Mouse (Mus musculus) neural tube, embryonic 12.5 days (tissue): ENCODE results near the gene 4930556J24Rik. TPM values are rescaled to one million over a fixed set of nuclear protein-coding genes. Genes with fewer than 3 reads are reported as not detected.
"Not testable (repeated sequence)": the region's sequence is repeated elsewhere in the genome, so short reads cannot be mapped to it uniquely, and the experiment has no call there.

Experiments
- ATAC-seq: fragments of 200-750 bp; cut with Nextera tagmentation; 2 replicates; pipeline ENCODE4 v1.8.0; 2017; ENCODE audit warnings: low read depth, mild to moderate bottlenecking, moderate TSS enrichment, moderate library complexity; ENCODE audit not compliant: low FRiP score
- H3K27ac ChIP-seq: fragments of 300-500 bp; sonication (generic); 2 replicates; pipeline ENCODE4 v1.5.1; 2016
- H3K27me3 ChIP-seq: fragments of 300-500 bp; sonication (generic); replicated peaks from 2 replicates; pipeline ENCODE4 v1.6.1; 2016; ENCODE audit warnings: mild to moderate bottlenecking
- H3K36me3 ChIP-seq: fragments of 300-500 bp; sonication (generic); 2 replicates; pipeline ENCODE4 v1.6.1; 2016; ENCODE audit warnings: mild to moderate bottlenecking
- H3K4me1 ChIP-seq: fragments of 300-500 bp; sonication (generic); 2 replicates; pipeline ENCODE4 v1.6.1; 2016
- H3K4me2 ChIP-seq: fragments of 300-500 bp; sonication (generic); replicated peaks from 2 replicates; pipeline ENCODE4 v1.6.1; 2016; ENCODE audit warnings: mild to moderate bottlenecking
- H3K4me3 ChIP-seq: fragments of 300-500 bp; sonication (generic); 2 replicates; pipeline ENCODE4 v1.5.1; 2016
- H3K9ac ChIP-seq: fragments of 300-500 bp; sonication (generic); 2 replicates; pipeline ENCODE4 v1.6.1; 2016; ENCODE audit warnings: mild to moderate bottlenecking
- H3K9me3 ChIP-seq: fragments of 300-500 bp; sonication (generic); 2 replicates; pipeline ENCODE4 v1.6.1; 2016; ENCODE audit warnings: mild to moderate bottlenecking
- WGBS: fragments of 180-500 bp; shearing (Covaris S2); methylation state at CpG from one replicate; pipeline ENCODE4 v1.1.7; 2016; 5-methylcytosine and 5-hydroxymethylcytosine counted together
- polyA plus RNA-seq: library from polyadenylated mRNA; unstranded; fragments of >200 nt; fragmentation: Nextera tagmentation; extraction: Ambion mirVana; gene quantifications from 2 replicates; pipeline ENCODE4 v1.2.1, GENCODE M21; 2016

4930556J24Rik gene
- polyA plus RNA-seq, 1 experiment from 2014 or later: 0.49 TPM

- Histone ChIP-seq H3K27me3 (no peaks in the 10 kb centered on the region), H3K9ac (peak overlapping the region; percentile 62), H3K9me3 (no peaks in the 10 kb centered on the region), H3K27ac (peak overlapping the region; percentile 37), H3K4me1 (peaks cover 38% of the 10 kb centered on the region), H3K4me2 (peak overlapping the region; percentile 86), H3K36me3 (no peaks in the 10 kb centered on the region), H3K4me3 (peak overlapping the region; percentile 56)
- under 1% methylated on average over 65 of the region's 65 CpGs for WGBS
- ATAC-seq: peak; percentile 87
These were observed 63.1 kb downstream of the 4930556J24Rik start for GRCm38 (mm10) chr11:3913316-3914108.

- Histone ChIP-seq H3K9me3 (no peaks in the 10 kb centered on the region), H3K36me3 (no peaks in the 10 kb centered on the region), H3K9ac (peak overlapping the region; percentile 62), H3K4me3 (peak overlapping the region; percentile 56), H3K4me2 (peak overlapping the region; percentile 86), H3K4me1 (peaks cover 38% of the 10 kb centered on the region), H3K27me3 (no peaks in the 10 kb centered on the region), H3K27ac (no peak overlapping the region)
- WGBS: 3% methylated on average over 16 of the region's 16 CpGs
- ATAC-seq: peak; percentile 19
These were observed 63.7 kb downstream of the 4930556J24Rik start for GRCm38 (mm10) chr11:3912875-3913271.

GRCm38 (mm10) chr11:3912100-3912874 is 64.3 kb downstream of the 4930556J24Rik start:
- Histone ChIP-seq H3K36me3 (no peaks in the 10 kb centered on the region), H3K4me1 (peaks cover 38% of the 10 kb centered on the region), H3K9me3 (no peaks in the 10 kb centered on the region), H3K4me3 (peak overlapping the region; percentile 56), H3K9ac (peak overlapping the region; percentile 62; the same call in 1 of the 2 replicates), H3K4me2 (peak overlapping the region; percentile 86), H3K27me3 (no peaks in the 10 kb centered on the region), H3K27ac (no peak overlapping the region)
- WGBS: 16% methylated on average over 19 of the region's 19 CpGs
- ATAC-seq: peak; percentile 11

- not testable (repeated sequence) for H3K27me3 ChIP-seq, H3K36me3 ChIP-seq, H3K9me3 ChIP-seq, H3K27ac ChIP-seq, ATAC-seq, H3K4me3 ChIP-seq, H3K9ac ChIP-seq
- Histone ChIP-seq H3K4me1 (peaks cover 38% of the 10 kb centered on the region), H3K4me2 (peak overlapping the region; percentile 86)
- 93% methylated on average over 6 of the region's 6 CpGs for WGBS
These were observed 65.1 kb downstream of the 4930556J24Rik start for GRCm38 (mm10) chr11:3911440-3911839.

GRCm38 (mm10) chr11:3910513-3911310 is 65.9 kb downstream of the 4930556J24Rik start:
- no peak for ATAC-seq
- peak overlapping the region; percentile 86 for H3K4me2 ChIP-seq
- no peak overlapping the region; the same call in 1 of the 2 replicates for H3K4me3 ChIP-seq
- H3K4me1 ChIP-seq: peaks cover 38% of the 10 kb centered on the region
- WGBS: 57% methylated on average over 5 of the region's 5 CpGs
- H3K9ac ChIP-seq: peak overlapping the region; percentile 38; the same call in 1 of the 2 replicates
- no peaks in the 10 kb centered on the region for H3K9me3 ChIP-seq
- H3K36me3 ChIP-seq: no peaks in the 10 kb centered on the region
- no peak overlapping the region for H3K27ac ChIP-seq
- H3K27me3 ChIP-seq: no peaks in the 10 kb centered on the region

- Histone ChIP-seq H3K4me3 (no peak overlapping the region), H3K27me3 (no peaks in the 10 kb centered on the region), H3K27ac (no peak overlapping the region), H3K9ac (no peak overlapping the region), H3K9me3 (no peaks in the 10 kb centered on the region), H3K4me2 (no peak overlapping the region), H3K4me1 (peaks cover 36% of the 10 kb centered on the region), H3K36me3 (peaks cover 10% of the 10 kb centered on the region; the same call in 1 of the 2 replicates)
- 86% methylated on average over 4 of the region's 4 CpGs for WGBS
- no peak for ATAC-seq
These were observed 67.3 kb downstream of the 4930556J24Rik start for GRCm38 (mm10) chr11:3909236-3909635.

GRCm38 (mm10) chr11:3905446-3905845 is 71.1 kb downstream of the 4930556J24Rik start:
- Histone ChIP-seq H3K4me1 (peaks cover 9% of the 10 kb centered on the region), H3K27ac (no peak overlapping the region), H3K27me3 (no peaks in the 10 kb centered on the region), H3K36me3 (peaks cover 10% of the 10 kb centered on the region; the same call in 1 of the 2 replicates), H3K4me3 (no peak overlapping the region), H3K4me2 (no peak overlapping the region), H3K9ac (no peak overlapping the region), H3K9me3 (no peaks in the 10 kb centered on the region)
- 80% methylated on average over 1 of the region's 1 CpGs for WGBS
- no peak for ATAC-seq

- Histone ChIP-seq H3K9ac (no peak overlapping the region), H3K27ac (no peak overlapping the region), H3K4me3 (no peak overlapping the region), H3K4me1 (peaks cover 4% of the 10 kb centered on the region), H3K4me2 (no peak overlapping the region), H3K36me3 (peaks cover 10% of the 10 kb centered on the region; the same call in 1 of the 2 replicates), H3K27me3 (no peaks in the 10 kb centered on the region), H3K9me3 (no peaks in the 10 kb centered on the region)
- no peak for ATAC-seq
- 89% methylated on average over 6 of the region's 6 CpGs for WGBS
These were observed 71.9 kb downstream of the 4930556J24Rik start for GRCm38 (mm10) chr11:3904673-3905072.

- H3K27me3 ChIP-seq: no peaks in the 10 kb centered on the region
- no peak overlapping the region for H3K4me3 ChIP-seq
- WGBS: 84% methylated on average over 5 of the region's 5 CpGs
- no peaks in the 10 kb centered on the region for H3K4me1 ChIP-seq
- H3K9me3 ChIP-seq: no peaks in the 10 kb centered on the region
- H3K36me3 ChIP-seq: peaks cover 18% of the 10 kb centered on the region
- ATAC-seq: no peak
- no peak overlapping the region for H3K9ac ChIP-seq
- H3K4me2 ChIP-seq: no peak overlapping the region
- H3K27ac ChIP-seq: no peak overlapping the region
These were observed 73.5 kb downstream of the 4930556J24Rik start for GRCm38 (mm10) chr11:3903046-3903445.

- H3K27ac ChIP-seq: no peak overlapping the region
- no peaks in the 10 kb centered on the region for H3K4me1 ChIP-seq
- H3K9me3 ChIP-seq: no peaks in the 10 kb centered on the region
- H3K4me2 ChIP-seq: no peak overlapping the region
- H3K36me3 ChIP-seq: peaks cover 23% of the 10 kb centered on the region
- no peak overlapping the region for H3K9ac ChIP-seq
- WGBS: 89% methylated on average over 3 of the region's 3 CpGs
- ATAC-seq: no peak
- H3K4me3 ChIP-seq: no peak overlapping the region
- H3K27me3 ChIP-seq: no peaks in the 10 kb centered on the region
These were observed 74.1 kb downstream of the 4930556J24Rik start for GRCm38 (mm10) chr11:3902516-3902915.

GRCm38 (mm10) chr11:3900296-3900695 is 76.3 kb downstream of the 4930556J24Rik start:
- H3K4me1 ChIP-seq: peaks cover 4% of the 10 kb centered on the region; the same call in 1 of the 2 replicates
- H3K4me3 ChIP-seq: no peak overlapping the region
- 85% methylated on average over 6 of the region's 6 CpGs for WGBS
- ATAC-seq: no peak
- no peak overlapping the region for H3K4me2 ChIP-seq
- H3K36me3 ChIP-seq: peaks cover 31% of the 10 kb centered on the region
- no peak overlapping the region for H3K9ac ChIP-seq
- no peaks in the 10 kb centered on the region for H3K27me3 ChIP-seq
- no peak overlapping the region for H3K27ac ChIP-seq
- H3K9me3 ChIP-seq: no peaks in the 10 kb centered on the region
